Mouse (Mus musculus) frontal cortex, postnatal 25 days (tissue): ENCODE data around the gene Ksr1.

Source experiments
- DNase-seq, 2 experiments: peaks; one replicate each; pipeline ENCODE4 v3.0.0; 2022; ENCODE audit warnings: low spot score in 2 of 2

The Ksr1 gene

DNA sequence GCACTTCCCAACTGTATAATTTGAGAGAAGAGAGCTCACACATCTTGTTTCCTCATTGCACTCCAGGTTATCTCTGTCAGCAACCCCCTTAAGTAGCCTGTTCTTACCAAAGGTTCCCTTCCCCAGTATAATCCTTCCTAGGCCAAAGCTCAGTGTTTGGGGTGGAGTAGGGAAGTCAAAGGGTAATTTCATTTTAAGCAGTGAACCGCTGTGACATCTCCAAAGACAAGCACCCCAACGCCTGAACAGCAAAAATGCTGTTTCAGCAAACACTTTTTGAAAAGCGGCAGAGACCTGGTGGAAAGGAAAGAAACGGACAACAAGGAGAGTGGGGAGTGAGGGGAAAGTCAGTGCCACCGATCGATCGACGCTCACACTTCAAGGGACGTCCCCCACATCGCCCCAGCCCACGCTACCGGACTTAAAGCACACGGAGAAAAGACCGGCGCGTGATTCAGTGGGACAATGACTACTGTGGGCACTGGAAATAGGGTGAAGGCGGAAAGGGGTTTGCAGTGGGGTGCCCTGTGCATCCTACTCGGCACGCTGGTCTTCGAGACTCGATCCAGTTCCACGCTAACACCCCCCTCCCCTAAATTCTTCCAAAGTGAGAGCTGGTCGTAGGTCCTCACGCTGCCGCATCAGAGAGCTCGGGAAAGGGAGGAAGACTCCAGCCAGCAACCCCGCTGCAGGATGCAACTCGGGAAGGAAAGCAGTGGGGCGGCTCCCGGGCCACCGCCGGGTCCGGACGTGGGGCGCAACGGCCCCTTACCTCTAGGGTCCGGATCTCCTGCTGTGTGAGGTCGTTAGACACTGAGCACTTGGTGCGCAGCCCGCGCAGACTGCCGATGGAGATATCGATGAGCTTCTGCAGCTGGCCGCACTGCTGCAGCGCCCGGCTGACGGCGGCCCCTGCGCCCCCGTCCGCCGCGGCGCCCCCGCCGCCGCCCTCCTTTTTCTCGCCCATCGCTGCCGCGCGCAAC is 633 bp downstream of the Ksr1 start:
- peak in 1 of 2 experiments; percentile 23 for DNase-seq

GRCm38 (mm10) chr11:79144741-79145140 is 1.5 kb downstream of the Ksr1 start:
- no peak for DNase-seq

DNA sequence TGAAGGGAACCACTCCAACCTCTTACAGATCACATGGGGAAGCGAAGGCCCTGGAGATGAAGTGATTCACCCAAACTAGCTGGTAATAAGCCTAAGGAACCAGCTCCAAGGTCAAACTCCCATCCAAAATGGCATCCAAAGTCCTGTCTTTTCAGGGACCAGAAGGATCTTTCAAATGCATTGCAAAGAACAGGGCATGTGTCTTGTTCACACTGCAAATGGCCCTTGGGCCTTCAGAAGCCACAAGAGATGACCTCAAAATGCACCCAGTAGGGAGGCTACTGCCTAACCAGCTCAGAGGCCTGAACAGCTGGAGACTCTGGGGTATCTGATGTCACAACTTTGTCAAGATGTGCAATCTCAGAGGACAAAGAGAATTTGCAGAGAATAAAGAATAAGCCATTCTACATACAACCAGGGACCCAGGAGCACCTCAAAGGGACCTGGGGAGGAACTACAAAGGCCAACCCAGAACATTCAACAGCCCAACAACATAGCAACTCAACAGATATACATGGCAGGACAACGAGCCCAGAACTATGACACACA is 2.1 kb downstream of the Ksr1 start:
- no peak for DNase-seq

- DNase-seq = no peak
These were observed 2.9 kb downstream of the Ksr1 start for GRCm38 (mm10) chr11:79143322-79143721.

- DNase-seq = no peak
These were observed 3.8 kb downstream of the Ksr1 start for GRCm38 (mm10) chr11:79142381-79142780.

GRCm38 (mm10) chr11:79141235-79142109 is 4.7 kb downstream of the Ksr1 start:
- DNase-seq = no peak

DNA sequence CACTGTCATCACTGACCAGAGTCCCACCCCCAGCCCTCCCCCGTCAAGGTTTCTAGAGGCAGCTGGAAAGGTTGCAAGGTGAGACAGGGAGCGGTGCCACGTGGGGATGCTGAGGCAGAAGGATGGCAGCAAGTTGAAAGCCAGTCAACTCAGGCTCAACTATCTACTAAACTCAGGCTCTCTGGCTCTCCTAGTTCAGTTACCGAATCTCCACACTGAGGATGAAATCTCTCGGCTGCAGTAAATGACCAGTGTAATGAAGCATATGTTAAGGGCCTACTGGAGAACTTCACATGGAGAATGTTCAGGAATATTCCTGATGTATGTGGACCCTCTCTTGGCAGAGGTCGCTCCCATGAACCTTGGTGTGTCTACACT is 5.7 kb downstream of the Ksr1 start:
- DNase-seq = no peak

DNA sequence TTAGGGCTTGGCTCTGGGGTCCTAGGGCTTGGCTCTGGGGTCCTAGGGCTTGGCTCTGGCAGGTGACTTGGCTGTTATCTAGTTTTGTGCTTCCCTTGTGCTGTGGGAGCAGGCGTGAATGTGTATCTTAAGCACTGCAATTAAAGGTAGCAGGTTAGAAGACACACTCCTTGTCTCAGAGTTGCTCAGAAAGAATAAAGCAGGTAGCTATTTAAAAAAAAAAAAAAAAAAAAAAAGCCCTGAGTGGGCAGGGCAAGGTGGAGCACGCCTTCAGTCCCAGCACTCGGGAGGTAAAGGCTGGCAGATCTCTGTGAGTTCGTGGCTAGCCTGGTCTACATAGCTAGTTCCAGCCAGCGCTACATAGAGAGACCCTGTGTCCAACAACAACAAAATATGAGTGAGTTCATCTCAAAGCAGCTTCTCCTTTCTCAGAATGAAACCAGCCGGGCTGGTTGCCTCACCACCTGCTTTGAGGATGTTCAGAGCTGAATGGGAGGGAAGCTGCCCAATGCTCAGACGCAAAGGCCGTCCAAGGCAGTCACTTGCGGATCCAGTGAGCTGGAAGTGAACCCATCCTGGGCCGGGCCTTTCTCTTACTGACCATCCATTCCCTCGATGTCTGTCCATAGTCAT is 6.2 kb downstream of the Ksr1 start:
- no peak for DNase-seq

GRCm38 (mm10) chr11:79138621-79139020 is 7.6 kb downstream of the Ksr1 start:
- DNase-seq = no peak

- DNase-seq = no peak
These were observed 9.0 kb downstream of the Ksr1 start for GRCm38 (mm10) chr11:79137245-79137644.

DNA sequence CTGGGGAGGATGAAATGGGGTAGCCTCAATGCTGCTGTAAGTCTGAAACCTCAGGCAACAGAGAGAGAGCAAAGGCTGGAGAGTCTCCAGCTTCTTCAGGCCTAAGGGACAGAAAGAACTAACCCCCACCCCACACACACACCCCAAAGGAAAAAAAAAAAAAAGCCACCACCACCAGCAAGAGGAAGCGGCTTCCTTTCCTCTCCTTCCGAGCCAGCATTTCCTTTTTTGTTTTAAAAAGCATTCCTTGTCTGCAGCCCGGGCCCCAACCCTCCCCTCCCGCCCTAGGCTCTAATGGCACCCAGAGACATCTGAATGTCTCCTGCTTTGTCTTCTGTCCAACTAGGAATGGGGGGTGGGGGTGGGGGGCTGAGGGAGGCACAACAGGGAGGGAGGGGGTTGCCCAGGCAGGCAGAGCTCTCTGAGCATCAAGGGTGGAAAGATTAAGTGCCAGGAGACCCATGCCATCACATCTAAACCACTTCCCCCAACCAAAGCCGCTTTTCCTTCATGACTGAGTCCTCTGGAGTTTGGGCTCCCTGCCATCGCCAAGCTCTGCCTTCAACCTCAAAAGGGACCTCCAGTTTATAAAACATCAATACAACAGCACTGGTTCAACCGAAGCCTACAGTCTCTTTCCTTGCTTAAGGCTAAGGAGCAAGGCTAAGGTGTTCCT is 10.4 kb downstream of the Ksr1 start:
- no peak for DNase-seq

DNA sequence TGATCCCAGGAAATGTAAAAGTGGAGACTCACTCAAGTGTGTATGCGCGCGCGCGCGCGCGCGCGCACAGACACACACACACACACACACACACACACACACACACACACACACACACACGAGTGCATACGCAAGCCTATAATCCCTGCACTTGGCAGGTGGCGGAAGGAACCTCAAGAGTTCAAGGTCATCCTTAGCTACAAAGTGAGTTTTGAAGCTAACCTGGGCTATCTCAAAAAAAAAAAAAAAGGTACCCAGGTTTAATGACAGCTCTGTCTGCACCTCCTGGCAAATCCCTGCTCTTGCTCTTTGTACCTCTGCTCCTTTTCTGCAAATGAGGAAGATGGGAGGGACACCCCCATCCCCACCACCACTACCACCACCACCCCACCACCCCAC is 11.1 kb downstream of the Ksr1 start:
- no peak for DNase-seq

- no peak for DNase-seq
These were observed 11.6 kb downstream of the Ksr1 start for GRCm38 (mm10) chr11:79134416-79135104.

- DNase-seq = no peak
These were observed 12.2 kb downstream of the Ksr1 start for GRCm38 (mm10) chr11:79133961-79134360.

GRCm38 (mm10) chr11:79133051-79133450 is 13.2 kb downstream of the Ksr1 start:
- DNase-seq = no peak

GRCm38 (mm10) chr11:79131949-79132411 is 14.2 kb downstream of the Ksr1 start:
- DNase-seq = no peak

GRCm38 (mm10) chr11:79129388-79130356 is 16.5 kb downstream of the Ksr1 start:
- no peak for DNase-seq

- DNase-seq = no peak
These were observed 18.0 kb downstream of the Ksr1 start for GRCm38 (mm10) chr11:79128233-79128632.

- DNase-seq = no peak
These were observed 19.2 kb downstream of the Ksr1 start for GRCm38 (mm10) chr11:79126963-79127362.
